Mouse (Mus musculus): ENCODE measurements at regions not wholly inside any gene's neighbourhood (a gene's known extent, or its start where the extent isn't known, plus 50 kb on each side); places are given as distances from the start of the nearest gene placed in this dataset.
A peak's percentile ranks its signal among the peaks of the same experiment; 100 is the strongest.

- DNase-seq (ENCODE audit: low spot score): peak; percentile 77
Measured at GRCm38 (mm10) chrX:51913247-51913646, 59.3 kb downstream of the 1700080O16Rik start.

GRCm38 (mm10) chrX:51911566-51911965, 61.0 kb downstream of the 1700080O16Rik start:
- DNase-seq (ENCODE audit: low spot score): no peak

DNA sequence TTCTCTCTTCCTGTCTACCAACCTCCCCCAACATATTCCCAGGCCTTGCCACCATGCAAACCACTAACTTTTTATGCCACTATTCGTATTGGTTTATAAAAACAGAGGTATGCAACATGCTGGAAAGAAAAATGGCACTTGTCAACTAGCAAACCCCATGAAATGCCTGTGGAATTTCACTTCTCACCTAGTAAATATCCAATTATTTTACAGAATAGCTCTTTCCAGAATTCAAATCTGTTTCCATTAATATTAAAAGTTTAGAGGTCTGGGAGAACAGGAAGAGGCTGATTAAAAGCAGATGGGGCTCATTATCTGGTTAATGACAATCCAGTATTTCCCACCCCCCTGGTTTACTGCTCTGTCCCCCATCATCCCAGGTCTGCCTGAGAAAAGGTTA, 62.0 kb downstream of the 1700080O16Rik start:
- DNase-seq (ENCODE audit: low spot score): no peak

DNA sequence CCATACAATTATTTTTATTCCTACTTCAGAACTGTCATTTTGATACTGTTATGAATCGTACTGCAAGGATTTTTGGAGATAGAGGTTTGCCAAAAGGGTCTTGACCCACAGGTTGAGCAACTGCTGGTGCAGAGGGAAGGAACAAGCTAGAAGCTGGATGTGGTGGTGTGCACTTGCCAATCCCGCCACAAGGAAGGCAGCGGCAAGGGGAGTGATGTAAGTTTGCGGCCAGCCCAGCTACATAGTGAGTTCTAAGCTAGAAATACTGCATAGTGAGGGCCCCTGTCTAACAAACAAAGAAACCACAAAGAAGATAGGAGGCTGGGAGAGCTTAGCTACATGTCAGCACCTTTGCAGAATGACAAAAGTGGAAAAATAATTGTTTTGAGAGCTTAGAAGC, 74.1 kb downstream of the 1700080O16Rik start:
- no peak for DNase-seq (ENCODE audit: low spot score)

DNA sequence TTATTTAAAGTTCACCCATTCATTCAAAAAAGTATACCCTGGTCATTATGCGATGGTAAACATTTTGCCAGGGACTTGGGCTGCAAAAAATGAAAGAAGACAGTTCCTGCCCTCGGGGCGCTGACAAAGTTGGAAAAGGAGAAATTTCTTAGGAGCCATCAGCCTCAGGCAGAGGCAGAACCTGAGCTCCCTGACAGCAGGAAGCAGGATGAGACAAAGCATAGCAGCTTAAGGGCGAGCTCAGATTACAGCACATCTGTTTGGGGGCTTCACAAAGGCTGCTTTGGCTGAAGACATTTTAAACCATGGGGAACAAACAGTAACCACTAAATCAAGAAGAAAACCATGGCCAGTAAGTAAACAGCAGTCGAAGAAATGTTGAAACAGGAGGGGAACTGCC, 75.5 kb downstream of the 1700080O16Rik start:
- no peak for DNase-seq (ENCODE audit: low spot score)

GRCm38 (mm10) chrX:51895646-51896190, 76.9 kb downstream of the 1700080O16Rik start:
- DNase-seq (ENCODE audit: low spot score): peak; percentile 35

GRCm38 (mm10) chrX:51892716-51893115, 79.9 kb downstream of the 1700080O16Rik start:
- DNase-seq (ENCODE audit: low spot score): no peak

DNA sequence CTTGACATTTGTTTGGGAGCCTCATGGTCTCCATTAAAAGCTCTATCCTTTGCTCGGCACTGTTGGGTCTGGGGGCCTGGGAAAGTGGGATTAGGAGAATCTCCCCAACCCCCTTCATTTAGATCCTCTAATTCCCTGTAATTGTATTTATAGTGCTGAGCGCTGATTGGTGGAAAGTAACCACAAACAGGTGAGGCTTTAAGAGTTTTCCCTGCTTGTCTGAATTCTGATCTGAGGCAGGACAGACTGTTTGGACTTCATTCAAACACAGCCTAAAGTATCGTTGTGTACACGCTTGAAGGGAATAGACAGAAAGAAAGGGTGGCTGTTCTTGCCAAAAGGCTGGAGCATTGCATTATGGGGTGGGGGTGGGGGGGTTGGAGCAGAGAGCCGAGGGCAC, 85.1 kb upstream of the Usp26 start:
- DNase-seq (ENCODE audit: low spot score): no peak
